Mouse (Mus musculus) liver, embryonic 15.5 days (tissue): Measurements from ENCODE around the gene Rfx1. TPM values are rescaled to one million over a fixed set of nuclear protein-coding genes. Genes with fewer than 3 reads are reported as not detected.

Experiments used
- microRNA counts: library from miRNA; unstranded; fragments of <30 nt; microRNA quantifications from one replicate; lab custom pipeline; 2016
- microRNA-seq: library from miRNA; unstranded; fragments of <30 nt; microRNA quantifications from one replicate; pipeline ENCODE4, GENCODE M21; 2016
- polyA plus RNA-seq: library from polyadenylated mRNA; unstranded; fragments of >200 nt; fragmentation: Nextera tagmentation; extraction: Ambion mirVana; gene quantifications from 2 replicates; pipeline ENCODE4 v1.2.1, GENCODE M21; 2015

Gene Rfx1
- polyA plus RNA-seq, 1 experiment from 2014 or later: 2.4 TPM

MicroRNAs encoded within 50 kb of the gene (microRNA counts, 519-probe panel; counts per million panel counts)
- microRNA mmu-miR-709 (lab: Ali Mortazavi, UCI): 3,697 counts per million, percentile 75 among the panel's probes with 10 or more counts

Small RNA genes within 50 kb of the gene (microRNA-seq; reads per million reads assigned to microRNA genes)
- gene Mir709: not detected

Other genes starting within 250 kb of the Rfx1 start
- gene Adgrl1, start 166.7 kb upstream of the Rfx1 start, polyA plus RNA-seq: 1.1 and 1.6 TPM in 2 replicates
- 0.39 and 0.47 TPM in 2 replicates for gene Gm10644, start 111.6 kb upstream of the Rfx1 start, polyA plus RNA-seq
- 116 and 118 TPM in 2 replicates for gene Asf1b, start 111.3 kb upstream of the Rfx1 start, polyA plus RNA-seq
- 51.2 and 51.5 TPM in 2 replicates for gene Prkaca, start 93.8 kb upstream of the Rfx1 start, polyA plus RNA-seq
- 5.8 and 6.9 TPM in 2 replicates for gene Samd1, start 69.2 kb upstream of the Rfx1 start, polyA plus RNA-seq
- 0.58 and 0.61 TPM in 2 replicates for gene 1700067K01Rik, start 65.3 kb upstream of the Rfx1 start, polyA plus RNA-seq
- gene 2210011C24Rik, start 54.7 kb upstream of the Rfx1 start, polyA plus RNA-seq: not detected in 2 replicates
- 0.15 and 0.23 TPM in 2 replicates for gene Palm3, start 45.4 kb upstream of the Rfx1 start, polyA plus RNA-seq
- gene Il27ra, start 24.2 kb upstream of the Rfx1 start, polyA plus RNA-seq: 0.74 and 1.3 TPM in 2 replicates
- gene Rln3, start 21.8 kb upstream of the Rfx1 start, polyA plus RNA-seq: 0.15 TPM in 1 of 2 replicates, not detected in the other
- gene Gm10643, start 1.7 kb upstream of the Rfx1 start, polyA plus RNA-seq: 0.24 and 0.30 TPM in 2 replicates
- 3.2 and 3.5 TPM in 2 replicates for gene Dcaf15, start 37.9 kb downstream of the Rfx1 start, polyA plus RNA-seq
- gene Podnl1, start 59.2 kb downstream of the Rfx1 start, polyA plus RNA-seq: not detected in 2 replicates
- 5.4 and 5.5 TPM in 2 replicates for gene Cc2d1a, start 81.1 kb downstream of the Rfx1 start, polyA plus RNA-seq
- gene 4930432K21Rik, start 81.2 kb downstream of the Rfx1 start, polyA plus RNA-seq: 0.25 and 0.41 TPM in 2 replicates
- gene Nanos3, start 118.4 kb downstream of the Rfx1 start, polyA plus RNA-seq: 0.31 TPM in 2 replicates
- 2.0 and 2.5 TPM in 2 replicates for gene Zswim4, start 170.2 kb downstream of the Rfx1 start, polyA plus RNA-seq
- 176 and 183 TPM in 2 replicates for gene D8Ertd738e, start 182.9 kb downstream of the Rfx1 start, polyA plus RNA-seq
- 28.6 and 30.5 TPM in 2 replicates for gene Mri1, start 190.5 kb downstream of the Rfx1 start, polyA plus RNA-seq
- gene Ccdc130, start 203.5 kb downstream of the Rfx1 start, polyA plus RNA-seq: 7.3 and 7.7 TPM in 2 replicates